Mouse (Mus musculus): ENCODE measurements around the gene Klhl26.

The Klhl26 gene

GRCm38 (mm10) chr8:70500386-70501301, 23.9 kb upstream of the Klhl26 start:
- peak; percentile 40 for DNase-seq

- no peak for DNase-seq
Measured at GRCm38 (mm10) chr8:70495771-70496062, 18.9 kb upstream of the Klhl26 start.

GRCm38 (mm10) chr8:70495001-70495770, 18.4 kb upstream of the Klhl26 start:
- peak; percentile 43 for DNase-seq

GRCm38 (mm10) chr8:70494416-70494945, 17.7 kb upstream of the Klhl26 start:
- no peak for DNase-seq

- DNase-seq: no peak
Measured at GRCm38 (mm10) chr8:70493692-70494415, 17.1 kb upstream of the Klhl26 start.

- peak; percentile 39 for DNase-seq
Measured at GRCm38 (mm10) chr8:70492664-70493640, 16.2 kb upstream of the Klhl26 start, which contains the start of gene Crlf1. Gene Crlf1, plus strand, starts transcription at chr8:70493158.

- DNase-seq: no peak
Measured at GRCm38 (mm10) chr8:70490880-70491495, 14.2 kb upstream of the Klhl26 start.

- DNase-seq: no peak
Measured at GRCm38 (mm10) chr8:70490061-70490879, 13.5 kb upstream of the Klhl26 start.

- DNase-seq: peak; percentile 55
Measured at GRCm38 (mm10) chr8:70489576-70489975, 12.8 kb upstream of the Klhl26 start.

- DNase-seq: no peak
Measured at GRCm38 (mm10) chr8:70488931-70489470, 12.2 kb upstream of the Klhl26 start.

- peak; percentile 52 for DNase-seq
Measured at GRCm38 (mm10) chr8:70487993-70488796, 11.4 kb upstream of the Klhl26 start.

- peak; percentile 54 for DNase-seq
Measured at GRCm38 (mm10) chr8:70486941-70487520, 10.3 kb upstream of the Klhl26 start, which contains the start of gene Tmem59l. Gene Tmem59l, minus strand, starts transcription at chr8:70487358.

GRCm38 (mm10) chr8:70486191-70486681, 9.5 kb upstream of the Klhl26 start:
- DNase-seq: no peak

GRCm38 (mm10) chr8:70482943-70483342, 6.2 kb upstream of the Klhl26 start:
- no peak for DNase-seq

- DNase-seq: no peak
Measured at GRCm38 (mm10) chr8:70481908-70482307, 5.1 kb upstream of the Klhl26 start.

- peak; percentile 46 for DNase-seq
Measured at GRCm38 (mm10) chr8:70477269-70477982, 658 bp upstream of the Klhl26 start.

- DNase-seq: no peak
Measured at GRCm38 (mm10) chr8:70471856-70472255, 4.9 kb downstream of the Klhl26 start.

- DNase-seq: no peak
Measured at GRCm38 (mm10) chr8:70469938-70470337, 6.8 kb downstream of the Klhl26 start.
